Mouse (Mus musculus) embryonic facial prominence, embryonic 14.5 days (tissue): ENCODE results near the gene Oscar. TPM values are rescaled to one million over a fixed set of nuclear protein-coding genes. Genes with fewer than 3 reads are reported as not detected.
"Not testable (repeated sequence)": the region's sequence is repeated elsewhere in the genome, so short reads cannot be mapped to it uniquely, and the experiment has no call there.

Experiments used
- ATAC-seq: fragments of 200-750 bp; cut with Nextera tagmentation; 2 replicates; pipeline ENCODE4 v1.8.0; 2017; ENCODE audit warnings: low read depth, moderate number of reproducible peaks, moderate TSS enrichment
- DNase-seq: peaks from one replicate; pipeline ENCODE4 v3.0.0-alpha.2; 2015; ENCODE audit warnings: low spot score
- H3K27ac ChIP-seq: fragments of 300-500 bp; sonication (generic); replicated peaks from 2 replicates; pipeline ENCODE4 v1.5.1; 2014; ENCODE audit warnings: low read depth, mild to moderate bottlenecking, low read length, moderate library complexity
- H3K27me3 ChIP-seq: fragments of 300-500 bp; sonication (generic); replicated peaks from 2 replicates; pipeline ENCODE4 v1.6.1; 2014; ENCODE audit warnings: low read length; ENCODE audit not compliant: control insufficient read depth, insufficient read depth
- H3K36me3 ChIP-seq: fragments of 300-500 bp; sonication (generic); 2 replicates; pipeline ENCODE4 v1.6.1; 2014; ENCODE audit warnings: low read length, mixed read lengths; ENCODE audit not compliant: control insufficient read depth, insufficient read depth
- H3K4me1 ChIP-seq: fragments of 300-500 bp; sonication (generic); 2 replicates; pipeline ENCODE4 v1.6.1; 2014; ENCODE audit warnings: antibody characterized with exemption, low read length; ENCODE audit not compliant: control insufficient read depth, insufficient read depth
- H3K4me2 ChIP-seq: fragments of 300-500 bp; sonication (generic); 2 replicates; pipeline ENCODE4 v1.6.1; 2014; ENCODE audit warnings: low read depth, mild to moderate bottlenecking, low read length, moderate library complexity, mixed read lengths
- H3K4me3 ChIP-seq: fragments of 300-500 bp; sonication (generic); 2 replicates; pipeline ENCODE4 v1.5.1; 2014; ENCODE audit warnings: low read depth, mild to moderate bottlenecking, low read length
- H3K9ac ChIP-seq: fragments of 300-500 bp; sonication (generic); 2 replicates; pipeline ENCODE4 v1.6.1; 2014; ENCODE audit warnings: low read depth, mild to moderate bottlenecking, low read length, moderate library complexity, mixed read lengths
- H3K9me3 ChIP-seq: fragments of 300-500 bp; sonication (generic); 2 replicates; pipeline ENCODE4 v1.6.1; 2016; ENCODE audit warnings: low read length; ENCODE audit not compliant: control insufficient read depth
- WGBS: fragments of 180-500 bp; shearing (Covaris S2); extraction: QIAGEN DNeasy Blood & Tissue Kit; methylation state at CpG from one replicate; pipeline ENCODE4 v1.1.7; 2014; 5-methylcytosine and 5-hydroxymethylcytosine counted together
- polyA plus RNA-seq: library from polyadenylated mRNA; unstranded; fragments of >200 nt; fragmentation: Nextera tagmentation; extraction: Ambion mirVana; gene quantifications from 2 replicates; pipeline ENCODE4 v1.2.1, GENCODE M21; 2014

Oscar gene
- polyA plus RNA-seq, 1 experiment from 2014 or later, result 0.49 TPM

DNA sequence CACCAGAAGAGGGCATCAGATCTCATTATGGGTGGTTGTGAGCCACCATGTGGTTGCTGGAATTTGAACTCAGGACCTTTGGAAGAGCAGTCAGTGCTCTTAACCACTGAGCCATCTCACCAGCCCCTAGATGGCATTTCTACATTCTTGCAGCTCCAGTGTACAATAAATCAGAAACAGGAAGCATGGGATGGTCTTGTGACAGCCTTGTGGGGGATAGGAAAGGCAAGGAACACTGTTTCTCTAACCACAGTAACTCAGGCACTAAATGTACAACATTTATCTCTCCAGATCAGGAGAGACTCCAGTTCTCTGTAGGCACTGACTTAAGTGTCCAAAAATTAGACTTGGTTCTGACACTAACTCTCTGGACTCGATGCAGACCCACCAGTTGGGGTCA is 18.2 kb downstream of the Oscar start:
- not testable (repeated sequence) for ATAC-seq, H3K9me3 ChIP-seq, H3K27me3 ChIP-seq, H3K27ac ChIP-seq, H3K9ac ChIP-seq, H3K4me1 ChIP-seq, H3K4me2 ChIP-seq, H3K4me3 ChIP-seq, DNase-seq, H3K36me3 ChIP-seq
- WGBS, result 31% methylated on average over 1 of the region's 1 CpGs

DNA sequence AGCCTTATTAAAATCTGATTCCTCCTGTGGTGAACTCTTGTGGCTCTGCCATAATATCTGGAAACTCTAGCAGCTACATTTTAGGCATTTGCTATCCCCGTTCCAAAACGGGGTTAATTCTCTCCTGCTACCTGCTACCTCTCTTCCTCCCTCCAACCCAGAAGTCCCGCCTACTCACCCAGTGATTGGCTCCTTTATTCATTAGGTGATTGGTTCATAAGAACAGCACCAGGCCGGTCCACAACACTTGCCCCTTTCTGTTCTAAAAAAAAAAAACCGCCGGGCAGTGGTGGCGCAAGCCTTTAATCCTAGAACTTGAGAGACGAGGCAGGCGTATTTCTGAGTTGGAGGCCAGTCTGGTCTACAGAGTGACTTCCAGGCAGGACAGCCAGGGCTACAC is 20.8 kb downstream of the Oscar start:
- Histone ChIP-seq H3K4me2 (peak overlapping the region; percentile 28), H3K36me3 (no peaks in the 10 kb centered on the region), H3K27me3 (no peaks in the 10 kb centered on the region), H3K9me3 (no peaks in the 10 kb centered on the region), H3K9ac (no peak overlapping the region), H3K27ac (no peak overlapping the region), H3K4me1 (no peaks in the 10 kb centered on the region), H3K4me3 (no peak overlapping the region)
- ATAC-seq (no peak), DNase-seq (no peak)
- 14% methylated on average over 9 of the region's 9 CpGs for WGBS

DNA sequence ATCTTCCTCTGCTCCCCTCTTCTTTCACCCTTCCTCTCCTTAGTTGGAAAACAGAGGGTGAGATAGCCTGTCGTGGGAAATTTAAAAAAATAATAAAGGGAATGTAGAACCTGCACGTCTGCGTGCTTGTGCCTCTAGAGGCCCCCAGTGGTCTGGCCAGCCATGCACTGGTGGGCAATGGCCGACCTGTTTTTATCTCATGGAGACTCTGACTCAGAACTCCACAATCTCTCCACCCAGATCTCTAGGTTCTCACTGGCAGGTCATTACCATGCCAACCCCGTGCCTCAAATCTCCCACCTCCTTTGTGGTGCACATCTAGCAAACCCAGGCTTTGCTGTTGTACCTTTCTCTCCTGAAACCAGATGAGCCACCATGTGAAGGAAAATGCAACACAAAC is 21.3 kb downstream of the Oscar start:
- no peaks in the 10 kb centered on the region for H3K9me3 ChIP-seq
- no peak for ATAC-seq
- no peaks in the 10 kb centered on the region for H3K27me3 ChIP-seq
- no peak for DNase-seq
- no peaks in the 10 kb centered on the region for H3K4me1 ChIP-seq
- no peak overlapping the region for H3K4me3 ChIP-seq
- no peak overlapping the region for H3K27ac ChIP-seq
- H3K36me3 ChIP-seq, result no peaks in the 10 kb centered on the region
- H3K9ac ChIP-seq, result no peak overlapping the region
- H3K4me2 ChIP-seq, result peak overlapping the region; percentile 28
- WGBS, result 15% methylated on average over 5 of the region's 5 CpGs

DNA sequence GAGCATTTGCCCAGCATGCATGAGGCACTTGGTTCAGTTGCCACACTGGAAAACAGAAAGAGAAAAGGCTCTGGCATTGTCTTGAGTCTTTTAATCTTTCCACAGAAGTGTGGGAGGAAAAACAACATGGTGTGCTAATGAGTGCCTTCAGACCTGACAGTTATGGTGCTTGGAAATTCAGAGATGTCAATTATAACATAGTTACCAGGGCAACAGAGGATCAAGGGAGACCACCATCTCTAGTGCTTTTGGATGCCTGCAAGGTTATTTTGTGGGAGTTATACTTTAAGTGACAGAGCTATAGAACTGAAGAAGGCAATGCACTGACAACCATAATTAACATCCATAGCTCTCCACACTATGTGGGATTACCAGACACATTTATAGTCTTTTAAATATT is 22.1 kb downstream of the Oscar start:
- Histone ChIP-seq H3K27me3 (no peaks in the 10 kb centered on the region), H3K9me3 (no peaks in the 10 kb centered on the region), H3K4me2 (no peak overlapping the region), H3K4me1 (no peaks in the 10 kb centered on the region), H3K9ac (no peak overlapping the region), H3K4me3 (no peak overlapping the region), H3K27ac (no peak overlapping the region), H3K36me3 (no peaks in the 10 kb centered on the region)
- ATAC-seq (no peak), DNase-seq (no peak)

DNA sequence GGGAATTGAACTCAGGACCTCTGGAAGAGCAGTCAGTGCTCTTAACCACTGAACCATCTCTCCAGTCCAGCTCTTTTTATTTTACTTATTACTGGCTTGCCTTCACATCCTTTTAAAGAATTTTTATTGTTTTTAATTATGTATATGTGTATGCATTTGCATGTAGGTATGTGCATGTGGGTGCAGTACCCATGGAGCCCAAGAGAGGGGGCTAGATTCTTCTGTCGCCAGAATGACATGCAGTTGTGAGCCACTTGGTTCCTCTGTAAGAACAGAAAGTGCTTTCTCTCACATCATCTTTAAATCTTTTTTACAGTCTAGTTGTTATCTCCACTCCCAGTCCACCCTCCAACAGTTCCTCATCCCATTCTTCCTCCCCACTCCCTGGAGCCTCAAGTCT is 24.4 kb downstream of the Oscar start:
- Histone ChIP-seq H3K4me2 (no peak overlapping the region), H3K27me3 (no peaks in the 10 kb centered on the region), H3K27ac (no peak overlapping the region), H3K36me3 (no peaks in the 10 kb centered on the region), H3K4me1 (no peaks in the 10 kb centered on the region), H3K4me3 (no peak overlapping the region), H3K9ac (no peak overlapping the region), H3K9me3 (no peaks in the 10 kb centered on the region)
- DNase-seq (no peak), ATAC-seq (no peak)
- WGBS, result 80% methylated on average over 1 of the region's 1 CpGs

DNA sequence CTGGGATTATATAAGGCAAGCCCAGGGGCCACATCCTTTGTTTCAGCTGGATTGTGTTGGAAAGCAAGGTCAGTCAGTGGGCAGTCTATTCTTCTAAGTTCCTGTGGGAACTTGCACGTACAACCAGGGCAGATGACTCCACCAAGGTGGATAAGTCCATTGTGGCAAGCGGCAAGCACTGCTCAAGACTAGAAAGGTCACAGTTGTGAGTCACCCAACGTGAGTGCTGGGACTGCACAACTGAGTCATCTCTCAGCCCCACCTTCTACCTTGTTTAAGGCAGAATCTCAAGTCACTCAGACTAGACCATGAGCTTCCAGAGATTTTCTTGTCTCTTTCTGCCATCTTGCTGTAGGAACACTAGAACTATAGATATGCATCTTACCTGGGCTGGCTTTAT is 25.4 kb downstream of the Oscar start:
- 88% methylated on average over 3 of the region's 3 CpGs for WGBS
- H3K4me1 ChIP-seq, result no peaks in the 10 kb centered on the region
- no peaks in the 10 kb centered on the region for H3K9me3 ChIP-seq
- H3K27ac ChIP-seq, result no peak overlapping the region
- no peak overlapping the region for H3K4me3 ChIP-seq
- no peak for DNase-seq
- no peak overlapping the region for H3K9ac ChIP-seq
- no peaks in the 10 kb centered on the region for H3K36me3 ChIP-seq
- H3K4me2 ChIP-seq, result no peak overlapping the region
- ATAC-seq, result no peak
- H3K27me3 ChIP-seq, result no peaks in the 10 kb centered on the region

DNA sequence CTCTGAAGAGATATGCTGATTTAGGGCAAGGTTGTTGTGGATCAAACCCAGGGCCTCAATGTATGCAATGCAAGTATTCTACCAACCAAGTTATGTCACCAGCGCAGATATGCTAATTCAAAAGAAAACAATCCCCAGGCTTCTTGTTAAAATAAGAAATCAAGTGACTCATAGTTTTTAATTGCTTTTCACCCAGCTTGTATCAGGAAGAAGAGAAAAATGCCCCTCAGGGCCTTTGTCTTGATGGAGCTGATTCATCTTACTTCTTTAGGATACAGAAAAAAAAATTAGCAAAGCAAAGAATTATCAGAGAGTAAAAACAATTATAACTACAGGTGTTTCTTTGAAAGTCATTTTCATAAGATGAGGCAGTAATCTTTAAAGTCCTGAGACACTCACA is 28.7 kb downstream of the Oscar start:
- Histone ChIP-seq H3K9me3 (no peaks in the 10 kb centered on the region), H3K27me3 (no peaks in the 10 kb centered on the region), H3K36me3 (no peaks in the 10 kb centered on the region), H3K4me2 (no peak overlapping the region), H3K27ac (no peak overlapping the region), H3K9ac (no peak overlapping the region), H3K4me3 (no peak overlapping the region), H3K4me1 (no peaks in the 10 kb centered on the region)
- DNase-seq, result no peak
- no peak for ATAC-seq
- WGBS, result 64% methylated on average over 1 of the region's 1 CpGs

DNA sequence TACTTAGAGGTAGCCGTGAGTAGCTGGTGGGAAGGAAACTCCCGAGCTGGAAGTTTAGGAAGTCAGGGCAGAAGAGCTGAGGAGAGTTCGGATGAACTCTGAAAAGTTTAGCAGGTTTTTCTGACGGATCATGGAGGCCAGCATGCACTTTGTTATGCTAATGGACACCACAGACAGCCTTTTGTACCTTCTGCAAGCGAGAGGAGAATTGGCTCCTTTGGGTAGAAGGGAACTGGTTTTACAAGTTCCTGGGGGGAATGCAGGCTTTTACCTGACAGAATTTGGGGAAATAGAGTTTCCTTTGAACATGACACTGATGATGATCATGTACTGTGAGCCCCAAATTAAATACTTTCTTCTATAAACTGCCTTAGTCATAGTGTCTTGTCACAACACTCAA is 29.7 kb downstream of the Oscar start:
- no peaks in the 10 kb centered on the region for H3K9me3 ChIP-seq
- no peak overlapping the region for H3K27ac ChIP-seq
- H3K4me2 ChIP-seq, result no peak overlapping the region
- DNase-seq (peak; percentile 60), ATAC-seq (peak; percentile 41; the same call in 1 of the 2 replicates)
- no peaks in the 10 kb centered on the region for H3K36me3 ChIP-seq
- no peak overlapping the region for H3K4me3 ChIP-seq
- H3K4me1 ChIP-seq, result no peaks in the 10 kb centered on the region
- WGBS, result 4% methylated on average over 5 of the region's 5 CpGs
- H3K27me3 ChIP-seq, result no peaks in the 10 kb centered on the region
- 0 out of 2 replicates have a peak overlapping the region, but pooled peaks have one; percentile 30 for H3K9ac ChIP-seq

DNA sequence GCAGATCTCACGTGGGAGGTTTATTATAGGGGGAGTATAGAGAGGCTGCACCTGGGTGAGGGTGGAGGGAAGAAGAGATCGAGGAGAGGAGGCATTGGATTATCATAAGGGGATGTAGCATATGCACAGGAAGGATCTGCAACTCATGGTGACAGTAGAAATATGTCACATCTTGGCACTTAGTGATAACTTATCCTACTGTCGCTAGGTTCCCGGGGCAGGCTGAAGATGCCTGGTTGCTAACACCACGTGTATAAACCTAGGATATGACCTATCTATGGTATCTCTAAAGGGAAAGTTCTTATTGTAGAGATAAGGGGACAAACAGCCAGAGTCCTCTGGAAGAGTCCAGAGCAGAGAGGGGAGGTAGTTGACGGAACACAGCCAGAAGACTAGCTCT is 30.2 kb downstream of the Oscar start:
- no peak for ATAC-seq
- H3K4me2 ChIP-seq, result no peak overlapping the region
- no peak overlapping the region for H3K27ac ChIP-seq
- no peaks in the 10 kb centered on the region for H3K9me3 ChIP-seq
- no peak for DNase-seq
- no peak overlapping the region for H3K4me3 ChIP-seq
- no peaks in the 10 kb centered on the region for H3K27me3 ChIP-seq
- H3K4me1 ChIP-seq, result no peaks in the 10 kb centered on the region
- 0 out of 2 replicates have a peak overlapping the region, but pooled peaks have one; percentile 30 for H3K9ac ChIP-seq
- H3K36me3 ChIP-seq, result no peaks in the 10 kb centered on the region
- 13% methylated on average over 6 of the region's 6 CpGs for WGBS
